Comparison of ENCODE assay signal across 13 mouse cellular contexts in the genomic region with DNA sequence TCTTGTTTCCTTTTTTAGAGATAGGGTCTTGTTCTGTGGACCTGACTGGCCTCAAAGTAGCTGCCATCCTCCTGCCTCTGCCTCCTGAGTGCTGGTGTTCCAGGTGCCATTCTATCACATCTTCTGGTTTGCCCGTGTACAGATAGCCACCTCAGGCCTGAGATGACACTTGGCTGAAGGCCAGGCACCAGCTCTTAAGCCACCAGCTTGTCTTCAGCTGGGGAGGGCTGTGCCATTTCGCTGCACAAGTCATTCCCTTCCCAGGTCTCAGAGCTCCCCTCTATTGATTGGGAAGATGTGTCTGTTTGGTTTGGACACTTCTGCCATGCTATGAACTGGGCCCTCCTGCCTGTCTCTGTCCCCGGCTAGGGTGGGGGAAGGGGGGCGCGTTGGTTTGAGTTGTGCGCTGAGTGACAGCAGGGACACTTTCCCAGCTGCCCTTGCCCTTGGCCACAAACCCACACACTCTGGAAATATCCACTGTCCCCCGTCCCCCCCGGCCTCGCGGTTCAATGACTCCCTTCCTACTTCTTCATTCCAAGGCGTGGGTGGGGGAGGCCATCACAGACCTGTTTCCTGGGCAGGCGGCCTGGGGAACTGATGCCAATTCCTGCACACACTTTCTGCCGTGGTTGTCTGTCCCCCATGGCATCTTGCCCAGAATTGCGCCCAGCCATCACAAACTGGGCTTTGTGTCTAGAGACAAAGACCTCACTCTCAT. TPM values are rescaled to one million over a fixed set of nuclear protein-coding genes. Genes with fewer than 3 reads are reported as not detected.
A peak's percentile ranks its signal among the peaks of the same experiment; 100 is the strongest.
DNase-seq lines count a peak whose midpoint lies in the region; TF ChIP-seq lines count a peak whose summit lies in the region.
"Had no signal": no experiment of that assay in that cellular context is flagged by ENCODE, and none has a peak within 500 bp of the region (broad histone marks: within the 10 kb centered on the region; RNA-seq: fewer than 3 reads in every experiment).

No protein-coding gene starts in this region.

- no peaks in the 10 kb centered on the region for H3K9me3 ChIP-seq in heart, embryonic 10.5 days
- H3K9me3 ChIP-seq: midbrain, embryonic 12.5 days had no signal

- 9% methylated on average over 14 of the region's 14 CpGs for WGBS in cerebellum, adult 2 months
- 74% methylated on average over 14 of the region's 14 CpGs for WGBS in heart, embryonic 10.5 days

- TF ChIP-seq CTCF in cerebellum, adult 2 months (IDR thresholded peaks at IDR 0.05; ENCODE audit: borderline replicate concordance, insufficient read depth, low read depth, low read length), result no peak

- H3K4me3 ChIP-seq in cerebellum, adult 2 months (replicated peaks; ENCODE audit: insufficient read depth, low read depth, low read length), result no peak overlapping the region
- no peak overlapping the region for H3K4me3 ChIP-seq in heart, embryonic 10.5 days
- H3K4me3 ChIP-seq: midbrain, embryonic 12.5 days had no signal

- H3K4me1 ChIP-seq in cerebellum, adult 2 months (ENCODE audit: control insufficient read depth, insufficient read depth, low read length), result peaks cover 15% of the 10 kb centered on the region
- peaks cover 12% of the 10 kb centered on the region for H3K4me1 ChIP-seq in heart, embryonic 10.5 days

- no peaks in the 10 kb centered on the region for H3K27me3 ChIP-seq in cerebellum, adult 2 months (ENCODE audit: control insufficient read depth, insufficient read depth, low read length)
- peaks cover 18% of the 10 kb centered on the region for H3K27me3 ChIP-seq in heart, embryonic 10.5 days (ENCODE audit: insufficient read depth, poor library complexity, severe bottlenecking)

- DNase-seq in layer of hippocampus, adult 11-12 months (ENCODE audit: low spot score), result peak; percentile 52
- DNase-seq in layer of hippocampus, adult 8-10 months (ENCODE audit: low spot score in 2 of 2), result no peak
- DNase-seq in adrenal gland, adult (ENCODE audit: inconsistent age in 2 of 2, low spot score in 1 of 2), result peak; percentile 79 to 91
- DNase-seq in cerebellum, adult 2 months, result peak; percentile 68 to 84
- peak; percentile 42 to 59 for DNase-seq in kidney, postnatal 4 days
- no peak for DNase-seq in heart, embryonic 10.5 days (ENCODE audit: low spot score)
- DNase-seq in heart, adult 8-10 months (ENCODE audit: low spot score), result no peak
- no peak for DNase-seq in embryo, embryonic 11 days
- DNase-seq: liver; right cerebral cortex, adult 18-20 months had no signal

- H3K36me3 ChIP-seq in heart, embryonic 10.5 days, result no peaks in the 10 kb centered on the region
- H3K36me3 ChIP-seq: midbrain, embryonic 12.5 days had no signal

- H3K27ac ChIP-seq in cerebellum, adult 2 months (ENCODE audit: insufficient read depth, low read length), result no peak overlapping the region; the same call in 1 of the 2 replicates
- H3K27ac ChIP-seq in heart, embryonic 10.5 days, result no peak overlapping the region
- H3K27ac ChIP-seq: midbrain, embryonic 12.5 days had no signal

- TF ChIP-seq POLR2A in cerebellum, adult 2 months (IDR thresholded peaks at IDR 0.05; ENCODE audit: borderline replicate concordance, insufficient read depth, low read length), result no peak

RNA-seq across cellular contexts. Expression of a gene that starts 5.1 kb away (rescaled TPM):
- 100 to 1,000 TPM in 2 of 4 experiments, 10 to 100 TPM in 2; 84.4 to 112 (median 96.9) TPM for total RNA-seq in layer of hippocampus, adult 8-10 months (2022)
- 24.7 and 30.5 TPM in 2 replicates for polyA plus RNA-seq in cerebellum, adult 2 months (2012; rRNA removed)
- 0.16 and 0.60 TPM in 2 replicates for polyA plus RNA-seq in heart, embryonic 10.5 days (2016; fragmentation: Nextera tagmentation; extraction: Ambion mirVana)
- under 1 TPM in 3 of 4 experiments, not detected in 1; 0.44 to 0.79 (median 0.46) TPM for total RNA-seq in heart, adult 8-10 months (2022)
- polyA plus RNA-seq: midbrain, embryonic 12.5 days had no signal

RNA-seq across cellular contexts. Expression of a gene that starts 9.5 kb away (rescaled TPM):
- total RNA-seq in layer of hippocampus, adult 8-10 months (2022), result under 1 TPM in 2 of 4 experiments, not detected in 2; 0.50 to 0.56 TPM
- 0.24 and 0.31 TPM in 2 replicates for polyA plus RNA-seq in cerebellum, adult 2 months (2012; rRNA removed)
- 0.39 TPM in 1 of 2 replicates, not detected in the other for polyA plus RNA-seq in heart, embryonic 10.5 days (2016; fragmentation: Nextera tagmentation; extraction: Ambion mirVana)
- not detected for total RNA-seq in heart, adult 8-10 months (2022)
- total RNA-seq: MEL had no signal
- polyA plus RNA-seq: intestine, postnatal 0 days; midbrain, embryonic 12.5 days had no signal

RNA-seq across cellular contexts. Expression of a gene that starts 31.0 kb away (rescaled TPM):
- 10 to 100 TPM; 32.8 to 37.1 (median 35.7) TPM for total RNA-seq in layer of hippocampus, adult 8-10 months (2022)
- polyA plus RNA-seq in cerebellum, adult 2 months (2012; rRNA removed), result 24.1 and 25.4 TPM in 2 replicates
- polyA plus RNA-seq in heart, embryonic 10.5 days (2016; fragmentation: Nextera tagmentation; extraction: Ambion mirVana), result 47.1 and 49.4 TPM in 2 replicates
- total RNA-seq in heart, adult 8-10 months (2022), result 10 to 100 TPM; 21.0 to 24.7 (median 23.0) TPM

RNA-seq across cellular contexts. Expression of a gene that starts 31.1 kb away (rescaled TPM):
- total RNA-seq in layer of hippocampus, adult 8-10 months (2022), result 10 to 100 TPM; 22.1 to 27.3 (median 24.7) TPM
- 43.7 and 47.3 TPM in 2 replicates for polyA plus RNA-seq in cerebellum, adult 2 months (2012; rRNA removed)
- polyA plus RNA-seq in heart, embryonic 10.5 days (2016; fragmentation: Nextera tagmentation; extraction: Ambion mirVana), result 11.0 and 11.2 TPM in 2 replicates
- 10 to 100 TPM; 14.3 to 17.9 (median 15.3) TPM for total RNA-seq in heart, adult 8-10 months (2022)

RNA-seq across cellular contexts. Expression of a gene that starts 54.7 kb away (rescaled TPM):
- 1 to 10 TPM; 1.2 to 1.6 (median 1.5) TPM for total RNA-seq in layer of hippocampus, adult 8-10 months (2022)
- 1.8 and 2.0 TPM in 2 replicates for polyA plus RNA-seq in cerebellum, adult 2 months (2012; rRNA removed)
- polyA plus RNA-seq in heart, embryonic 10.5 days (2016; fragmentation: Nextera tagmentation; extraction: Ambion mirVana), result 0.15 and 0.24 TPM in 2 replicates
- under 1 TPM in 2 of 4 experiments, not detected in 2; 0.14 to 0.22 TPM for total RNA-seq in heart, adult 8-10 months (2022)

Comparison
In these comparisons a context has a peak if more than half of its experiments do, and no peak if none do; other contexts are left out.
1. DNase-seq: peak in layer of hippocampus, adult 11-12 months (single experiment), adrenal gland, adult (2 of 2), cerebellum, adult 2 months (2 of 2) and kidney, postnatal 4 days (2 of 2); none in layer of hippocampus, adult 8-10 months (0 of 2), heart, embryonic 10.5 days (single experiment), heart, adult 8-10 months (single experiment) and embryo, embryonic 11 days (single experiment).
2. RNA of a gene that starts 5.1 kb away (total RNA-seq): 84.4 to 112 TPM in layer of hippocampus, adult 8-10 months; 0.44 to 0.79 TPM in heart, adult 8-10 months; every median in the first group is over 10 times any median in the second.